Mouse (Mus musculus): ENCODE data around the gene Amer2. TPM values are rescaled to one million over a fixed set of nuclear protein-coding genes. Genes with fewer than 3 reads are reported as not detected.

Gene Amer2
- total RNA-seq, 2 experiments from 2014 or later = 0.03 TPM; not detected in 1

- no peak for TF ChIP-seq CTCF (IDR thresholded peaks at IDR 0.05)
- intact Hi-C loops (cut with DNase I) = no loop called here
- no peak for DNase-seq
- H3K27ac ChIP-seq = no peak overlapping the region
- H3K4me3 ChIP-seq = no peak overlapping the region
Measured at GRCm38 (mm10) chr14:60403228-60403627, 30.2 kb downstream of the Amer2 start.

- Histone ChIP-seq H3K4me3 (no peak overlapping the region), H3K27ac (no peak overlapping the region)
- intact Hi-C loops (cut with DNase I) = no loop called here
- no peak for DNase-seq
- TF ChIP-seq CTCF (IDR thresholded peaks at IDR 0.05) = no peak
Measured at GRCm38 (mm10) chr14:60405829-60406228, 32.8 kb downstream of the Amer2 start.

GRCm38 (mm10) chr14:60406543-60406942 is 33.5 kb downstream of the Amer2 start:
- DNase-seq = no peak
- no peak for TF ChIP-seq CTCF (IDR thresholded peaks at IDR 0.05)
- no peak overlapping the region for H3K4me3 ChIP-seq
- H3K27ac ChIP-seq = no peak overlapping the region
- intact Hi-C loops (cut with DNase I) = no loop called here

GRCm38 (mm10) chr14:60407319-60407718 is 34.3 kb downstream of the Amer2 start:
- no peak for TF ChIP-seq CTCF (IDR thresholded peaks at IDR 0.05)
- Histone ChIP-seq H3K4me3 (no peak overlapping the region), H3K27ac (no peak overlapping the region)
- intact Hi-C loops (cut with DNase I) = no loop called here
- DNase-seq = no peak

GRCm38 (mm10) chr14:60409702-60410491 is 36.8 kb downstream of the Amer2 start:
- Histone ChIP-seq H3K4me3 (no peak overlapping the region), H3K27ac (no peak overlapping the region)
- DNase-seq = no peak
- intact Hi-C loops (cut with DNase I) = no loop called here
- no peak for TF ChIP-seq CTCF (IDR thresholded peaks at IDR 0.05)

GRCm38 (mm10) chr14:60411229-60411628 is 38.2 kb downstream of the Amer2 start:
- intact Hi-C loops (cut with DNase I) = no loop called here
- no peak overlapping the region for H3K4me3 ChIP-seq
- no peak for TF ChIP-seq CTCF (IDR thresholded peaks at IDR 0.05)
- no peak for DNase-seq
- no peak overlapping the region for H3K27ac ChIP-seq

- intact Hi-C loops (cut with DNase I) = no loop called here
- TF ChIP-seq CTCF (IDR thresholded peaks at IDR 0.05) = no peak
- no peak overlapping the region for H3K27ac ChIP-seq
- H3K4me3 ChIP-seq = no peak overlapping the region
- DNase-seq = no peak
Measured at GRCm38 (mm10) chr14:60414691-60415090, 41.6 kb downstream of the Amer2 start.

- no peak overlapping the region for H3K27ac ChIP-seq
- no peak for TF ChIP-seq CTCF (IDR thresholded peaks at IDR 0.05)
- DNase-seq = no peak
- intact Hi-C loops (cut with DNase I) = no loop called here
- no peak overlapping the region for H3K4me3 ChIP-seq
Measured at GRCm38 (mm10) chr14:60417924-60418323, 44.9 kb downstream of the Amer2 start.

- Histone ChIP-seq H3K4me3 (no peak overlapping the region), H3K27ac (no peak overlapping the region)
- no peak for TF ChIP-seq CTCF (IDR thresholded peaks at IDR 0.05)
- no peak for DNase-seq
- intact Hi-C loops (cut with DNase I) = no loop called here
Measured at GRCm38 (mm10) chr14:60422920-60423319, 49.9 kb downstream of the Amer2 start.

- intact Hi-C loops (cut with DNase I) = no loop called here
- H3K27ac ChIP-seq = no peak overlapping the region
- no peak overlapping the region for H3K4me3 ChIP-seq
- no peak for DNase-seq
- TF ChIP-seq CTCF (IDR thresholded peaks at IDR 0.05) = no peak
Measured at GRCm38 (mm10) chr14:60424174-60424573, 51.1 kb downstream of the Amer2 start.

GRCm38 (mm10) chr14:60425553-60425952 is 52.5 kb downstream of the Amer2 start:
- TF ChIP-seq CTCF (IDR thresholded peaks at IDR 0.05) = no peak
- intact Hi-C loops (cut with DNase I) = no loop called here
- no peak for DNase-seq
- no peak overlapping the region for H3K27ac ChIP-seq
- no peak overlapping the region for H3K4me3 ChIP-seq

GRCm38 (mm10) chr14:60427896-60428295 is 54.8 kb downstream of the Amer2 start:
- intact Hi-C loops (cut with DNase I) = no loop called here
- no peak for TF ChIP-seq CTCF (IDR thresholded peaks at IDR 0.05)
- Histone ChIP-seq H3K4me3 (no peak overlapping the region), H3K27ac (no peak overlapping the region)
- no peak for DNase-seq

GRCm38 (mm10) chr14:60429513-60429912 is 56.5 kb downstream of the Amer2 start:
- TF ChIP-seq CTCF (IDR thresholded peaks at IDR 0.05) = no peak
- intact Hi-C loops (cut with DNase I) = no loop called here
- Histone ChIP-seq H3K4me3 (no peak overlapping the region), H3K27ac (no peak overlapping the region)
- DNase-seq = no peak

GRCm38 (mm10) chr14:60431515-60431914 is 58.5 kb downstream of the Amer2 start:
- Histone ChIP-seq H3K4me3 (no peak overlapping the region), H3K27ac (no peak overlapping the region)
- DNase-seq = no peak
- TF ChIP-seq CTCF (IDR thresholded peaks at IDR 0.05) = no peak
- intact Hi-C loops (cut with DNase I) = no loop called here
